Mouse (Mus musculus) G1E (cell line): Measurements from ENCODE around the gene Radil. TPM values are rescaled to one million over a fixed set of nuclear protein-coding genes. Genes with fewer than 3 reads are reported as not detected.

Source experiments
- ATAC-seq: 2 replicates; pipeline ENCODE4 v1.8.0; 2016; ENCODE audit warnings: mild to moderate bottlenecking; ENCODE audit not compliant: insufficient number of reproducible peaks, poor library complexity, low FRiP score, severe bottlenecking; ENCODE audit errors: extremely low read depth
- DNase-seq: peaks from one replicate; pipeline ENCODE4 v3.0.0; 2012; ENCODE audit warnings: low spot score
- H3K27me3 ChIP-seq: 2 replicates; pipeline ENCODE4 v1.6.1; 2012; ENCODE audit warnings: mild to moderate bottlenecking, low read length, inconsistent platforms; ENCODE audit not compliant: insufficient read depth
- H3K36me3 ChIP-seq: replicated peaks from 2 replicates; pipeline ENCODE3; 2012; ENCODE audit warnings: mild to moderate bottlenecking, inconsistent platforms
- H3K4me1 ChIP-seq: 2 replicates; pipeline ENCODE4 v1.6.1; 2012; ENCODE audit warnings: low read depth, low read length, inconsistent platforms, mixed read lengths; ENCODE audit not compliant: insufficient read depth
- H3K4me3 ChIP-seq: 2 replicates; pipeline ENCODE4 v1.5.1; 2012; ENCODE audit warnings: low read depth, mild to moderate bottlenecking, inconsistent platforms, low read length, moderate library complexity, mixed read lengths
- H3K9me3 ChIP-seq: replicated peaks from 2 replicates; pipeline ENCODE4 v1.6.1; 2012; ENCODE audit warnings: inconsistent platforms
- CTCF ChIP-seq: IDR thresholded peaks from 2 replicates; pipeline ENCODE4 v1.5.1; 2012; ENCODE audit warnings: low read depth, low read length, inconsistent platforms, mixed read lengths
- GATA1 ChIP-seq: IDR thresholded peaks from 2 replicates; pipeline ENCODE4 v1.6.1; 2012; ENCODE audit warnings: borderline replicate concordance, low read length, inconsistent platforms, mixed read lengths
- GATA2 ChIP-seq: IDR thresholded peaks from 2 replicates; pipeline ENCODE4 v1.6.1; 2012; ENCODE audit warnings: low read depth, low read length, inconsistent platforms, borderline replicate concordance
- POLR2AphosphoS5 ChIP-seq: IDR thresholded peaks from 2 replicates; pipeline ENCODE4 v1.6.1; 2012; ENCODE audit warnings: low read depth, low read length, inconsistent platforms; ENCODE audit not compliant: insufficient replicate concordance
- TAL1 ChIP-seq: conservative IDR thresholded peaks from 2 replicates; pipeline ENCODE4 v1.6.1; 2012; ENCODE audit warnings: low read depth, low read length, inconsistent platforms, mixed read lengths
- polyA plus RNA-seq: library from polyadenylated mRNA; stranded (reverse); fragments of >175 nt; gene quantifications from 2 replicates; pipeline ENCODE4 v1.2.3, GENCODE M21; 2012
- total RNA-seq, 2 experiments: library from RNA; stranded (forward) in 1 of 2; stranded (reverse) in 1 of 2; fragments of 200-1000 nt in 1 of 2; fragments of >200 nt in 1 of 2; fragmentation: Nextera tagmentation in 1 of 2; gene quantifications; 2 replicates each; pipeline ENCODE4 v1.2.3; 2014 to 2017

The Radil gene
- total RNA-seq (2014; fragmentation: Nextera tagmentation) (not detected in 2 replicates), total RNA-seq (2017) (0.38 TPM in 1 of 2 replicates, not detected in the other), polyA plus RNA-seq (not detected in 2 replicates)

GRCm38 (mm10) chr5:142550706-142551652 is at the start of gene Radil:
Gene Radil (minus strand): TSS chr5:142551098.
- peaks cover 9% of the 10 kb centered on the region for H3K9me3 ChIP-seq
- peaks cover 12% of the 10 kb centered on the region; the same call in 1 of the 2 replicates for H3K27me3 ChIP-seq
- ATAC-seq: no peak

GRCm38 (mm10) chr5:142597648-142598390 is 46.9 kb upstream of the Radil start:
- no peak for TF ChIP-seq POLR2AphosphoS5
- TF ChIP-seq CTCF: no peak
- TF ChIP-seq TAL1: no peak
- TF ChIP-seq GATA2: no peak
- H3K9me3 ChIP-seq: no peaks in the 10 kb centered on the region
- no peaks in the 10 kb centered on the region for H3K36me3 ChIP-seq
- no peak overlapping the region for H3K4me3 ChIP-seq
- no peaks in the 10 kb centered on the region for H3K4me1 ChIP-seq
- DNase-seq (no peak), ATAC-seq (no peak)
- peaks cover 26% of the 10 kb centered on the region for H3K27me3 ChIP-seq

More at GRCm38 (mm10) chr5:142550706-142551652, at the start of gene Radil:
- Histone ChIP-seq H3K36me3 (no peaks in the 10 kb centered on the region), H3K4me3 (no peak within 1 kb of the TSS; the same call in 1 of the 2 replicates), H3K4me1 (no peaks in the 10 kb centered on the region)
- DNase-seq: no peak
- TF ChIP-seq TAL1 (no peak), CTCF (no peak), POLR2AphosphoS5 (no peak)

GRCm38 (mm10) chr5:142596723-142597122 is 45.8 kb upstream of the Radil start:
- H3K9me3 ChIP-seq: no peaks in the 10 kb centered on the region
- no peak for ATAC-seq
- no peaks in the 10 kb centered on the region for H3K4me1 ChIP-seq
- DNase-seq: no peak
- no peak for TF ChIP-seq POLR2AphosphoS5
- no peak for TF ChIP-seq TAL1
- no peak for TF ChIP-seq CTCF
- TF ChIP-seq GATA2: no peak
- no peak for TF ChIP-seq GATA1
- no peaks in the 10 kb centered on the region for H3K36me3 ChIP-seq
- peaks cover 17% of the 10 kb centered on the region for H3K27me3 ChIP-seq
- no peak overlapping the region for H3K4me3 ChIP-seq

DNA sequence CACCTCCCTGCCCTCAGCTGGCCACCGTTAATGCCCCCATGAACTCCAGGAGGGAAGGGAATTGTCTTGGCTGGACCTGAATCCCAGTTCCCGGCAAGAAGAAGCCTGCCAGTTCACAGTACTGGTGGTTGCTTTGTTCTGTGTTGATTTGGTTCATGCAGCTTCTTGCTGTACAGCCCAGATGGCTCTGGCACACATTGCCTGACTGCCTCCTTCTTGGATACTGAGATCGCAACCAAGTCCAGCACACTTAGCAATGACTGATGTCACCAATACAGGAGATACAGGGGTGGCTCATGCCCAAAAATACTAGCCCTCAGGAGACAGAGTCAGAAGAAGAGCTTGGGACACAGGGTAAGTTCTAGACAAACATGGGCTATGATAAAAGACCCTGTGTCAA is 44.8 kb upstream of the Radil start:
- no peaks in the 10 kb centered on the region for H3K36me3 ChIP-seq
- TF ChIP-seq GATA2: no peak
- TF ChIP-seq GATA1: no peak
- no peak for TF ChIP-seq CTCF
- no peak for TF ChIP-seq TAL1
- no peak for TF ChIP-seq POLR2AphosphoS5
- H3K4me1 ChIP-seq: no peaks in the 10 kb centered on the region
- no peak overlapping the region for H3K4me3 ChIP-seq
- no peaks in the 10 kb centered on the region for H3K9me3 ChIP-seq
- DNase-seq (no peak), ATAC-seq (no peak)
- H3K27me3 ChIP-seq: peaks cover 13% of the 10 kb centered on the region

GRCm38 (mm10) chr5:142590953-142591616 is 40.2 kb upstream of the Radil start:
- no peak for DNase-seq
- no peaks in the 10 kb centered on the region for H3K9me3 ChIP-seq
- H3K36me3 ChIP-seq: no peaks in the 10 kb centered on the region
- H3K4me1 ChIP-seq: no peaks in the 10 kb centered on the region
- no peak for ATAC-seq
- H3K4me3 ChIP-seq: no peak overlapping the region
- TF ChIP-seq GATA2 (no peak), CTCF (no peak), TAL1 (no peak), POLR2AphosphoS5 (no peak), GATA1 (no peak)
- H3K27me3 ChIP-seq: peaks cover 7% of the 10 kb centered on the region; the same call in 1 of the 2 replicates

GRCm38 (mm10) chr5:142583616-142584126 is 32.8 kb upstream of the Radil start:
- Histone ChIP-seq H3K27me3 (peaks cover 19% of the 10 kb centered on the region), H3K36me3 (no peaks in the 10 kb centered on the region), H3K9me3 (peaks cover under 1% of the 10 kb centered on the region; the same call in 1 of the 2 replicates), H3K4me3 (no peak overlapping the region), H3K4me1 (no peaks in the 10 kb centered on the region)
- no peak for DNase-seq
- ATAC-seq: no peak
- no peak for TF ChIP-seq POLR2AphosphoS5
- TF ChIP-seq GATA1: no peak
- no peak for TF ChIP-seq GATA2
- no peak for TF ChIP-seq TAL1
- no peak for TF ChIP-seq CTCF
